Mouse (Mus musculus): ENCODE measurements around the gene Dnajc11. TPM values are rescaled to one million over a fixed set of nuclear protein-coding genes. Genes with fewer than 3 reads are reported as not detected.

The Dnajc11 gene
- polyA plus RNA-seq, 1 experiment from 2014 or later = 78.4 TPM

DNA sequence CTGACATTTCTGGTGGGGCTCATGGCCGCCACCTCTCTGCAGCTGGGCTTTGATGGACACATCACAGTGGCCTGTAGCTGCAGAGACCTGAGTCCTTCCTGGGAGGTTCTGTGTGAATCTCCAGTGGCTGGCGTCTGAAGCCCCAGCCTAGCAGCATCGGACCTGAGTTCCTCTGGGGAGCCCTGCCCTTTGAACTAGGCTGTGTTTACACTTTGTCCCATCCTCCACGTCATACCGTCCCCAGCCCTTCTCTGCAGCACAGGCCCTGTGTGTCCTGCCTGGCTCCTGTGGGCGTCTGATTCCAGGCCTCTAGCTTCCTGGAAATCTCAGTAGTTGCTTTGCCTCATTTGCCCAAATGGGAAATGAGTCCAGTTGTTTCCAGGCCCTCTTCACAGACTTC is 19.7 kb downstream of the Dnajc11 start:
- H3K27ac ChIP-seq (ENCODE audit: low read depth, low read length) = no peak overlapping the region
- H3K9me3 ChIP-seq (ENCODE audit: control insufficient read depth, low read length) = no peaks in the 10 kb centered on the region
- H3K4me2 ChIP-seq (ENCODE audit: low read length) = no peak overlapping the region
- H3K27me3 ChIP-seq (replicated peaks; ENCODE audit: control insufficient read depth, insufficient read depth, low read length) = no peaks in the 10 kb centered on the region
- no peaks in the 10 kb centered on the region for H3K4me1 ChIP-seq (ENCODE audit: control insufficient read depth, insufficient read depth, low read depth, low read length)
- H3K36me3 ChIP-seq (ENCODE audit: control insufficient read depth, insufficient read depth, low read length) = peaks cover 28% of the 10 kb centered on the region
- 89% methylated on average over 6 of the region's 6 CpGs for WGBS
- ATAC-seq = no peak
- H3K4me3 ChIP-seq (ENCODE audit: low read length) = no peak overlapping the region
- no peak overlapping the region for H3K9ac ChIP-seq (ENCODE audit: low read depth, low read length)

DNA sequence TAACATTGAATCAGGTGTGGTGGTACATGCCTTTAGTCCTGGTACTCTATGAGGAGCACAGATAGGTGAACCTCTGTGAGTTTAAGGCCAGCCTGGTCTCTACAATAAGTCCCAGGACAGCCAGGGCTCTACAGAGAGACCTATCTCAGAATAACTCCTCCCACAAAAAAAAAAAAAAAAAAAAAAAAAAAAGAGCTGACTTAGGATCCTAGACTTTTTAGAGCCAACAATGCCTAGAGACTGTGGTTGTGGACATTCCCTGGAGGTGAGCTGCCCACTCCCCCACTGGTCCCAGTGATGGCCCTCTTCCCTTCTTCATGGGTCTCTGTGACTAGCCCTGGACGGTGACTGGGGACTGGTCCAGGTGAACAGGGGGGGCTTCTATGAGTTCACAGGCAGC is 22.3 kb downstream of the Dnajc11 start:
- H3K4me2 ChIP-seq (ENCODE audit: low read length) = no peak overlapping the region

DNA sequence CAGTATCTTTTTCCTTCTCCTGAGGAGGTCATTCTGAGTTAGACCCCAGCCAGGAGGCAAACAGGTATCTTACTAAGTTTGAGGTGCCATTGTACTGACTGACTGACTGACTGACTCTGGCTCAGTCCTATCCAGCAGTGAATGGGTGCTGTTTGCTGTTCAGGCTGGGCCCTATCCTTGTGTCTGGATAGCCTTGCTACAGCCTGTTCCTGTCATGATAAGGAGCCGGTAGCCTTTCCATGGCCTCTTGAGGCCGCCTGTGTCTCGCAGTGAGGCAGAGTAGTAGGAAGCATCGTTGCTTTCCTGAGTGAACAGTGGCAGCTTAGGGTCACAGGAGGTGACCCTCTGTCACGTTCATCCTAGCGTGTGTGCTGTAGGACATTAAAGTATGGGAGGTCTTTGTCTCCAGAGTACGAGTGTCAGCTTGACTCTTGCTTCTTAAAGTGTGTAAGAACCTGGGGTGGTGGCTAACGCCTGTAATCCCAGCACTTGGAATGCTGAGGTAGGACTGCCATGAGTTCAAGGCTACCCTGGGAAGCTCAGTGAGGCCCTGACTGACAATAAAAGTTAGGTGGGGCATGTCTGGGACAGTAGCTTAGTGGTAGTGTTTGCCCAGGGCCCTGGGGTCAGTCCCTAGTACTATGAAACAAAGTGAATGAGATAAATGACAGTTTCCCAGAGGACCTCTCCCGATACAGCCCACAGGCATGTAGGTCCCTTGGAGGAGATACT is 24.3 kb downstream of the Dnajc11 start:
- peaks cover 36% of the 10 kb centered on the region for H3K36me3 ChIP-seq (ENCODE audit: control insufficient read depth, insufficient read depth, low read length)
- H3K27ac ChIP-seq (ENCODE audit: low read depth, low read length) = no peak overlapping the region
- no peaks in the 10 kb centered on the region for H3K27me3 ChIP-seq (replicated peaks; ENCODE audit: control insufficient read depth, insufficient read depth, low read length)
- no peak overlapping the region for H3K4me2 ChIP-seq (ENCODE audit: low read length)
- no peaks in the 10 kb centered on the region for H3K4me1 ChIP-seq (ENCODE audit: control insufficient read depth, insufficient read depth, low read depth, low read length)
- ATAC-seq = no peak
- no peak overlapping the region for H3K4me3 ChIP-seq (ENCODE audit: low read length)
- H3K9me3 ChIP-seq (ENCODE audit: control insufficient read depth, low read length) = no peaks in the 10 kb centered on the region
- 90% methylated on average over 9 of the region's 9 CpGs for WGBS
- no peak overlapping the region for H3K9ac ChIP-seq (ENCODE audit: low read depth, low read length)

More for the DNA sequence above, 22.3 kb downstream of the Dnajc11 start:
- Histone ChIP-seq H3K27me3 (replicated peaks; ENCODE audit: control insufficient read depth, insufficient read depth, low read length) (no peaks in the 10 kb centered on the region), H3K4me3 (ENCODE audit: low read length) (no peak overlapping the region), H3K4me1 (ENCODE audit: control insufficient read depth, insufficient read depth, low read depth, low read length) (no peaks in the 10 kb centered on the region), H3K9ac (ENCODE audit: low read depth, low read length) (no peak overlapping the region), H3K36me3 (ENCODE audit: control insufficient read depth, insufficient read depth, low read length) (peaks cover 39% of the 10 kb centered on the region), H3K27ac (ENCODE audit: low read depth, low read length) (no peak overlapping the region), H3K9me3 (ENCODE audit: control insufficient read depth, low read length) (no peaks in the 10 kb centered on the region)
- no peak for ATAC-seq
- 100% methylated on average over 1 of the region's 1 CpGs for WGBS

DNA sequence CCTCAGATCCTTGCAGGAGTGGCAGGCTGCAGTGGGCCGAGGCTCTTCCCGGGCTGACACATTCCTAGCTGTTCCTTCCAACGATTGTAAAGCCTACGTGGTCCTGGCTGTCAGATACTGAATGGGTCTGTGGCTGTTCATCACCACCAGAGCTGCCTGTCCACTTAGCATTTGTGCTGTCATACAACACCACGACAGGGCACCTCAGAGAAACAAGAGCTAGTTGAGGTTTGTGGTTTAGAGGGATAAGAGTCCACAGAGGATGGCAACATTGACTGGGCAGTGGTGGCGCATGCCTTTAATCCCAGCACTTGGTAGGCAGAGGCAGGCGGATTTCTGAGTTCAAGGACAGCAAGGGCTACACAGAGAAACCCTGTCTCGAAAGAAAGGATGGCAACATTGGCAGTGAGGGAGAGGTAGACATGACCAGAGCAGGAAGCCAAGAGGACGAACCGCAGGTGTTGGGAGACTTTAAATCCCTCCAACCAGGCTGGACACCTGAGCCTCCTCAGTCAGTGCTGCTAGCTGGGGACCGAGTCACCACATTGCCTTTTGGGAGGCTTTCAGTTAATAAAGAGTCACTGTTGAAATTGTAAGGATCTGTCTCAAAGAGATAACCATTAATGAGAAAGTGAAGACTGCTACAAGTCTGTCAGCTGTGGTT is 26.5 kb downstream of the Dnajc11 start:
- H3K9ac ChIP-seq (ENCODE audit: low read depth, low read length) = no peak overlapping the region
- no peaks in the 10 kb centered on the region for H3K9me3 ChIP-seq (ENCODE audit: control insufficient read depth, low read length)
- H3K4me3 ChIP-seq (ENCODE audit: low read length) = no peak overlapping the region
- no peak for ATAC-seq
- no peaks in the 10 kb centered on the region for H3K27me3 ChIP-seq (replicated peaks; ENCODE audit: control insufficient read depth, insufficient read depth, low read length)
- peaks cover 29% of the 10 kb centered on the region for H3K36me3 ChIP-seq (ENCODE audit: control insufficient read depth, insufficient read depth, low read length)
- no peak overlapping the region for H3K27ac ChIP-seq (ENCODE audit: low read depth, low read length)
- 91% methylated on average over 11 of the region's 11 CpGs for WGBS
- no peaks in the 10 kb centered on the region for H3K4me1 ChIP-seq (ENCODE audit: control insufficient read depth, insufficient read depth, low read depth, low read length)
- H3K4me2 ChIP-seq (ENCODE audit: low read length) = no peak overlapping the region

DNA sequence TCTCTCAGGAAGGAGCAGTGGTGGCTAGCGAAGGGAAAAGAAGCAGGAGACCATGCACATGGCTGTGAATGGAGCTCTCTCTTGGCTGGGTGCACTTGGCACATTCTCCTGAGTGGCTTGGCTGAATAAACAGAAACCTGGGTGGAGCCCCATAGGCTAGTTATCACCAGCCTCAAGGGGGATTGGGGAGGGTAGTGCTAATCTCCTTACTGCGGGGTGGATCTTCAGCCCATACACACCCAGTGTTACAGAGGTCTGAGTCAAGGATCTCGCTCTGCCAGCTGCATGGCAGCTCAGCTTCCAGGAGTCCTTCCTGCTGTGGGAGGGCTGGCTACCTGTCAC is 27.0 kb downstream of the Dnajc11 start:
- no peak overlapping the region for H3K4me3 ChIP-seq (ENCODE audit: low read length)
- no peaks in the 10 kb centered on the region for H3K4me1 ChIP-seq (ENCODE audit: control insufficient read depth, insufficient read depth, low read depth, low read length)
- H3K9ac ChIP-seq (ENCODE audit: low read depth, low read length) = no peak overlapping the region
- no peak overlapping the region for H3K27ac ChIP-seq (ENCODE audit: low read depth, low read length)
- WGBS = 84% methylated on average over 3 of the region's 3 CpGs
- H3K4me2 ChIP-seq (ENCODE audit: low read length) = no peak overlapping the region
- H3K27me3 ChIP-seq (replicated peaks; ENCODE audit: control insufficient read depth, insufficient read depth, low read length) = no peaks in the 10 kb centered on the region
- H3K36me3 ChIP-seq (ENCODE audit: control insufficient read depth, insufficient read depth, low read length) = peaks cover 30% of the 10 kb centered on the region
- H3K9me3 ChIP-seq (ENCODE audit: control insufficient read depth, low read length) = no peaks in the 10 kb centered on the region
- 0 out of 2 replicates have a peak, but pooled peaks have one; percentile 40 for ATAC-seq

DNA sequence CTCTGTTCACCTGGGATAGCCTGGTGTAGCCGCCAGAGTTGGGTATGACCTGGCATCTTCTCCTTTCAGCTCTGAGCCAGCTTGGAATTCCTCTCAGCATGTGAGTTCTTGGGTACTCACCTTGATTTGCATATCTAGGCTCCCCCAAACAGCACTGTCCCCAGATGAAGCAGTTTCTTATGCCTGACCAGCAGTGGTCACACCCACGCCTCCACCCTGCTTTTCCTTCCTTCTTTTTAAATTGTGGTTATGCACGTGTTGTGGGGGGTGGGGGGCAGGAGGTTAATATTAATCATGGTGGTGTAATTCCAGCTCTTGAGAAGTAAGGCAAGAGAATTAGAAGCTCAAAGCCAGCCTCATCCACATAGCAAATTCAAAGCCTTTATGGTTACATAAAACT is 29.3 kb downstream of the Dnajc11 start:
- no peak overlapping the region for H3K27ac ChIP-seq (ENCODE audit: low read depth, low read length)
- no peak overlapping the region for H3K4me3 ChIP-seq (ENCODE audit: low read length)
- no peak for ATAC-seq
- no peaks in the 10 kb centered on the region for H3K4me1 ChIP-seq (ENCODE audit: control insufficient read depth, insufficient read depth, low read depth, low read length)
- no peaks in the 10 kb centered on the region for H3K9me3 ChIP-seq (ENCODE audit: control insufficient read depth, low read length)
- WGBS = 92% methylated on average over 3 of the region's 3 CpGs
- H3K9ac ChIP-seq (ENCODE audit: low read depth, low read length) = no peak overlapping the region
- H3K27me3 ChIP-seq (replicated peaks; ENCODE audit: control insufficient read depth, insufficient read depth, low read length) = no peaks in the 10 kb centered on the region
- peaks cover 22% of the 10 kb centered on the region for H3K36me3 ChIP-seq (ENCODE audit: control insufficient read depth, insufficient read depth, low read length)
- H3K4me2 ChIP-seq (ENCODE audit: low read length) = no peak overlapping the region

DNA sequence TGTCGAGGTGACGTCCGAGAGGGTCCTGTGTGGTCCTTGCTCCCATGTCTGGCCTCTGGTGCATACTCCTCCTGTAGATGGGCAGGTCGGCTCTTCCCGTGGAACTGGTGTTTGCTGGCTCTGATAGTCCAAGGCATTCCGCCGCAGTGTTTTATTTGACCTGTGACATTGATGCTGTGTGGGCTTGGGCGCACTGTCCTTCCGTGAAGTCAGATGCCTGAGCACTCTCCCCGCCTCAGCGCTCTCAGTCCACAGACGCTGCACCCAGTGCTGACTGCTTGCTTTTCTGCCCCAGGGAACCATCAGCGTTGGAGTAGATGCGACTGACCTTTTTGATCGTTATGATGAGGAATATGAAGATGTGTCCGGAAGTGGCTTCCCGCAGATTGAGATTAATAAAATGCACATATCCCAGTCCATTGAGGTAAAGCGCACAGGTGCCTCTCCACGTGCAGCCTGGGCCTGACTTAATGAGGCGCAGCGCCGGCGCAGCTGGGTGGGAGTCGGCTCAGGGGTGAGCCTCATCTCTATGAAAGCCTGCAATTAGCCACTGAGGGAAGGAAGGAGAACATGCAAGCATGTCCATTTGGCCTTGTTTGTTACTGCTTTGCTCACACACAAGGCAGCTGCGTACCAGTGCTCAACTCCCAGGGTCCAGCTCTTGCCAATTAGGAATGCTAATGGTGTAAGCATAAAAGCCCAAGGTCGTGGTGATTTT is 34.9 kb downstream of the Dnajc11 start:
- ATAC-seq = no peak

DNA sequence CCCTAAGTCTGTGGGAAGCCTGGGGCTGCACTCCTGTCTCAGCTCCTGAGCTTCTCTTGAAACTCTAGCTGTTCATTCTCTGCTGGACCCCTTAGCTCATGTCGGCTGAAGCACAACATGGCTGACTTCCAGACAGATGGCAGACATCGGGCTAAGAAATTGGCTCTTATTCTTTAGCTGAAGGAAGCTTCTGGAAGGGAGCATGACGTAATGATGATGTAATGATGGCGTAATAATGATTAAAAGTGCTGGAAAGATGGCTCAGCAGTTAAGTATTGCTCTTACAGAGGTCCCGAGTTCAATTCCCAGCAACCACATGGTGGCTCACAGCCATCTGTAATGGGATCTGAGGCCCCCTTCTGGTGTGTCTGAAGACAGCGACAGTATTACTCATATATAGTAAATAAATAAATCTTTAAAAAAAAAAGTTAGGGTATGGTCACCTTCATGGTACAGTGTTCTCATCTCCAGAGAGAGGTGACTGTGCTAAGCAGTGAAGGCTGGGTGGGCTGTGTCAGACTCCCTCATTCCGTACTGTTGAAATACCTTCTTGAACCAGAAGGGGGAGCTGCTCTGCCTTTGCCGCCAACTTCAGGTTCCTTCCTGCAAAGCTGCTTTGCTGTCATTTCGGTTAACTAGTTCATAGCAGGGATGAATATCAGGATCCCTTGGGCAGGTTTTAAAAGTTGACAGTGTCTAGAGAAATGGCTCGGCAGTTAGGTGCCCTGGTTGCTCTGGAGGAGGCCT is 38.9 kb downstream of the Dnajc11 start:
- ATAC-seq = no peak
- Histone ChIP-seq H3K9me3 (ENCODE audit: control insufficient read depth, low read length) (no peaks in the 10 kb centered on the region), H3K27ac (ENCODE audit: low read depth, low read length) (no peak overlapping the region), H3K4me2 (ENCODE audit: low read length) (no peak overlapping the region), H3K9ac (ENCODE audit: low read depth, low read length) (no peak overlapping the region), H3K4me3 (ENCODE audit: low read length) (no peak overlapping the region), H3K27me3 (replicated peaks; ENCODE audit: control insufficient read depth, insufficient read depth, low read length) (no peaks in the 10 kb centered on the region), H3K36me3 (ENCODE audit: control insufficient read depth, insufficient read depth, low read length) (peaks cover 8% of the 10 kb centered on the region), H3K4me1 (ENCODE audit: control insufficient read depth, insufficient read depth, low read depth, low read length) (peaks cover 2% of the 10 kb centered on the region; the same call in 1 of the 2 replicates)
- WGBS = 64% methylated on average over 10 of the region's 10 CpGs

More for the DNA sequence above, 34.9 kb downstream of the Dnajc11 start:
- Histone ChIP-seq H3K27me3 (replicated peaks; ENCODE audit: control insufficient read depth, insufficient read depth, low read length) (no peaks in the 10 kb centered on the region), H3K9me3 (ENCODE audit: control insufficient read depth, low read length) (no peaks in the 10 kb centered on the region), H3K36me3 (ENCODE audit: control insufficient read depth, insufficient read depth, low read length) (peaks cover 9% of the 10 kb centered on the region), H3K4me1 (ENCODE audit: control insufficient read depth, insufficient read depth, low read depth, low read length) (peaks cover 2% of the 10 kb centered on the region; the same call in 1 of the 2 replicates), H3K27ac (ENCODE audit: low read depth, low read length) (no peak overlapping the region; the same call in 1 of the 2 replicates), H3K4me2 (ENCODE audit: low read length) (no peak overlapping the region), H3K4me3 (ENCODE audit: low read length) (no peak overlapping the region), H3K9ac (ENCODE audit: low read depth, low read length) (no peak overlapping the region)
- 75% methylated on average over 26 of the region's 26 CpGs for WGBS

Data from hindbrain, embryonic 16.5 days (tissue).